Mouse (Mus musculus) duodenum, adult 2 months (tissue): Measurements from ENCODE around the gene Rarg. TPM values are rescaled to one million over a fixed set of nuclear protein-coding genes. Genes with fewer than 3 reads are reported as not detected.

Source experiments
- polyA plus RNA-seq: library from polyadenylated mRNA; depleted of rRNA; stranded (reverse); fragments of >200 nt; gene quantifications from 2 replicates; pipeline ENCODE4 v1.2.3, GENCODE M21; 2012; ENCODE audit warnings: low replicate concordance; rRNA removed

Rarg gene
- polyA plus RNA-seq: 7.6 and 8.4 TPM in 2 replicates

GRCm38 (mm10) chr15:102257202-102258075 lies at the start of gene Rarg:
Rarg (minus strand) TSS chr15:102257517.

GRCm38 (mm10) chr15:102295633-102296367 lies 38.5 kb upstream of the Rarg start, which contains the start of gene Espl1:
Espl1 (plus strand) TSS chr15:102296266.

GRCm38 (mm10) chr15:102279092-102279782 lies 21.9 kb upstream of the Rarg start, which contains the start of gene Mfsd5:
Mfsd5 (plus strand) TSS chr15:102279454.

GRCm38 (mm10) chr15:102270274-102270960 lies 13.1 kb upstream of the Rarg start, which contains the start of gene Gm9918:
Gm9918 (plus strand) TSS chr15:102270563.

GRCm38 (mm10) chr15:102231748-102232147 lies 25.6 kb downstream of the Rarg start, which contains the start of gene Itgb7:
Itgb7 (minus strand) TSS chr15:102231944.

GRCm38 (mm10) chr15:102204674-102205505 lies 52.4 kb downstream of the Rarg start, which contains the start of gene Csad:
Csad (minus strand) TSS chr15:102204724.

GRCm38 (mm10) chr15:102202971-102203834 lies 54.1 kb downstream of the Rarg start, which contains the start of gene Zfp740:
Zfp740 (plus strand) TSS chr15:102203249.

Other genes starting within 250 kb of the Rarg start
- 98.5 and 151 TPM in 2 replicates for gene Krt18, start 229.3 kb downstream of the Rarg start, polyA plus RNA-seq
- 25.6 and 27.2 TPM in 2 replicates for gene Eif4b, start 183.7 kb downstream of the Rarg start, polyA plus RNA-seq
- 35.9 and 54.0 TPM in 2 replicates for gene Tns2, start 157.1 kb downstream of the Rarg start, polyA plus RNA-seq
- 36.1 and 58.3 TPM in 2 replicates for gene Spryd3, start 121.3 kb downstream of the Rarg start, polyA plus RNA-seq
- 11.4 and 27.2 TPM in 2 replicates for gene Igfbp6, start 113.2 kb downstream of the Rarg start, polyA plus RNA-seq
- gene Soat2, start 107.0 kb downstream of the Rarg start, polyA plus RNA-seq: 114 and 404 TPM in 2 replicates
- gene Zfp740, start 54.3 kb downstream of the Rarg start, polyA plus RNA-seq: 8.6 and 9.6 TPM in 2 replicates
- gene Csad, start 52.8 kb downstream of the Rarg start, polyA plus RNA-seq: 19.8 and 23.1 TPM in 2 replicates
- gene Itgb7, start 25.6 kb downstream of the Rarg start, polyA plus RNA-seq: 8.1 and 17.3 TPM in 2 replicates
- not detected in 2 replicates for gene Gm9918, start 13.0 kb upstream of the Rarg start, polyA plus RNA-seq
- gene Mfsd5, start 21.9 kb upstream of the Rarg start, polyA plus RNA-seq: 49.0 and 75.9 TPM in 2 replicates
- gene Espl1, start 38.7 kb upstream of the Rarg start, polyA plus RNA-seq: 4.2 and 6.3 TPM in 2 replicates
- gene Pfdn5, start 68.6 kb upstream of the Rarg start, polyA plus RNA-seq: 14.1 and 21.6 TPM in 2 replicates
- gene Myg1, start 74.2 kb upstream of the Rarg start, polyA plus RNA-seq: 29.2 and 36.6 TPM in 2 replicates
- 20.3 and 39.5 TPM in 2 replicates for gene Aaas, start 93.3 kb upstream of the Rarg start, polyA plus RNA-seq
- gene Sp7, start 109.7 kb upstream of the Rarg start, polyA plus RNA-seq: 0.07 TPM in 1 of 2 replicates, not detected in the other
- 4.9 and 7.0 TPM in 2 replicates for gene Sp1, start 148.6 kb upstream of the Rarg start, polyA plus RNA-seq
- 0.90 and 5.0 TPM in 2 replicates for gene Amhr2, start 187.8 kb upstream of the Rarg start, polyA plus RNA-seq
- gene Prr13, start 201.5 kb upstream of the Rarg start, polyA plus RNA-seq: 686 and 903 TPM in 2 replicates
- 331 and 369 TPM in 2 replicates for gene Pcbp2, start 213.0 kb upstream of the Rarg start, polyA plus RNA-seq
- gene Gm10337, start 246.2 kb upstream of the Rarg start, polyA plus RNA-seq: not detected in 2 replicates